16 mouse cellular contexts compared by ENCODE assay signal in genomic region chr11:113711061-113711460, GRCm38 (mm10). TPM values are rescaled to one million over a fixed set of nuclear protein-coding genes. Genes with fewer than 3 reads are reported as not detected.
DNase-seq lines count a peak whose midpoint lies in the region; ATAC-seq and TF ChIP-seq lines count a peak whose summit lies in the region.
"Had no signal": no experiment of that assay in that cellular context is flagged by ENCODE, and none has a peak within 500 bp of the region (broad histone marks: within the 10 kb centered on the region; RNA-seq: fewer than 3 reads in every experiment).

No protein-coding gene starts in this region.

- peak overlapping the region; percentile 91 for H3K27ac ChIP-seq in hindbrain, embryonic 10.5 days
- no peak overlapping the region for H3K27ac ChIP-seq in hindbrain, embryonic 14.5 days
- H3K27ac ChIP-seq in lung, postnatal 0 days (ENCODE audit: low read length), result peak overlapping the region; percentile 70; the same call in 1 of the 2 replicates
- H3K27ac ChIP-seq in ES-E14 (ENCODE audit: insufficient read depth, low read depth, low read length, poor library complexity, severe bottlenecking), result peak overlapping the region; percentile 99
- peak overlapping the region; percentile 80 for H3K27ac ChIP-seq in limb, embryonic 10.5 days
- H3K27ac ChIP-seq: liver, embryonic 13.5 days had no signal

- no peak for TF ChIP-seq EP300 in lung, postnatal 0 days (IDR thresholded peaks at IDR 0.05)

- no peak overlapping the region for H3K4me2 ChIP-seq in hindbrain, embryonic 14.5 days (replicated peaks)
- H3K4me2 ChIP-seq in lung, postnatal 0 days (replicated peaks; ENCODE audit: low read depth, low read length), result no peak overlapping the region
- H3K4me2 ChIP-seq: liver, embryonic 13.5 days had no signal

- peaks cover 50% of the 10 kb centered on the region for H3K4me1 ChIP-seq in hindbrain, embryonic 10.5 days (replicated peaks)
- H3K4me1 ChIP-seq in hindbrain, embryonic 14.5 days (replicated peaks; ENCODE audit: control insufficient read depth, insufficient read depth, low read length), result peaks cover 15% of the 10 kb centered on the region
- H3K4me1 ChIP-seq in lung, postnatal 0 days (ENCODE audit: insufficient read depth, low read depth, low read length), result peaks cover 8% of the 10 kb centered on the region; the same call in 1 of the 2 replicates
- H3K4me1 ChIP-seq in ES-E14 (ENCODE audit: control insufficient read depth in 2 of 2, insufficient read depth in 2 of 2, low read length in 2 of 2, poor library complexity in 1 of 2), result peaks cover 5 to 23% of the 10 kb centered on the region in 2 experiments; a peak in 3 of 4 replicates
- peaks cover 36% of the 10 kb centered on the region for H3K4me1 ChIP-seq in limb, embryonic 10.5 days

- peaks cover 13% of the 10 kb centered on the region for H3K36me3 ChIP-seq in hindbrain, embryonic 10.5 days
- H3K36me3 ChIP-seq in hindbrain, embryonic 14.5 days (replicated peaks; ENCODE audit: control insufficient read depth, insufficient read depth), result no peaks in the 10 kb centered on the region
- no peaks in the 10 kb centered on the region for H3K36me3 ChIP-seq in lung, postnatal 0 days (ENCODE audit: insufficient read depth, low read length)
- H3K36me3 ChIP-seq in ES-E14 (ENCODE audit: control insufficient read depth, insufficient read depth, low read length, poor library complexity, severe bottlenecking), result no peaks in the 10 kb centered on the region; the same call in 1 of the 2 replicates
- H3K36me3 ChIP-seq in limb, embryonic 10.5 days, result peaks cover 13% of the 10 kb centered on the region
- H3K36me3 ChIP-seq: liver, embryonic 13.5 days had no signal

- DNase-seq in hindbrain, embryonic 10.5 days (ENCODE audit: low spot score), result no peak
- DNase-seq in hindbrain, embryonic 14.5 days (ENCODE audit: low spot score), result no peak
- DNase-seq in lung, postnatal 0 days (ENCODE audit: low spot score), result no peak
- no peak for DNase-seq in lung, adult 18-20 months
- DNase-seq in ES-E14 (ENCODE audit: low read depth, low spot score), result no peak
- no peak for DNase-seq in limb, embryonic 10.5 days (ENCODE audit: low spot score)
- no peak for DNase-seq in right cerebral cortex, postnatal 36 days (ENCODE audit: low spot score in 2 of 2)
- no peak for DNase-seq in kidney, adult 11 months
- DNase-seq: cerebellum, postnatal 14 days; liver, embryonic 13.5 days; lung, postnatal 36 days had no signal

- peak overlapping the region; percentile 30; the same call in 1 of the 2 replicates for H3K4me3 ChIP-seq in hindbrain, embryonic 10.5 days
- H3K4me3 ChIP-seq in hindbrain, embryonic 14.5 days (replicated peaks; ENCODE audit: low read length), result no peak overlapping the region
- H3K4me3 ChIP-seq in lung, postnatal 0 days (ENCODE audit: low read depth, low read length), result no peak overlapping the region
- H3K4me3 ChIP-seq in ES-E14 (ENCODE audit: insufficient read depth in 1 of 2, low read depth in 1 of 2, low read length in 2 of 2, poor library complexity in 1 of 2, severe bottlenecking in 1 of 2), result peak overlapping the region in 1 of 2 experiments; percentile 50; a peak in 2 of 4 replicates
- H3K4me3 ChIP-seq in limb, embryonic 10.5 days, result 0 out of 2 replicates have a peak overlapping the region, but pooled peaks have one; percentile 18
- H3K4me3 ChIP-seq: liver, embryonic 13.5 days had no signal

- in situ Hi-C loops in ES-E14 (cut with MboI; ENCODE audit: low sequenced_read_pairs in 2 of 2, unreplicated experiment in 2 of 2), result no loop called here

- no peak for ATAC-seq in hindbrain, embryonic 14.5 days (ENCODE audit: low FRiP score)
- no peak for ATAC-seq in lung, postnatal 0 days
- ATAC-seq: inflammation-experienced regulatory T-cells, adult 6 months had no signal

- H3K9me3 ChIP-seq in hindbrain, embryonic 10.5 days, result no peaks in the 10 kb centered on the region
- no peaks in the 10 kb centered on the region for H3K9me3 ChIP-seq in hindbrain, embryonic 14.5 days (ENCODE audit: control insufficient read depth, low read length)
- H3K9me3 ChIP-seq in lung, postnatal 0 days (ENCODE audit: low read length), result no peaks in the 10 kb centered on the region
- no peaks in the 10 kb centered on the region for H3K9me3 ChIP-seq in ES-E14 (ENCODE audit: control insufficient read depth, insufficient read depth, low read depth, low read length)
- H3K9me3 ChIP-seq in limb, embryonic 10.5 days (replicated peaks), result no peaks in the 10 kb centered on the region
- H3K9me3 ChIP-seq: liver, embryonic 13.5 days had no signal

- no peak for TF ChIP-seq CTCF in lung, postnatal 0 days (IDR thresholded peaks at IDR 0.05)

- H3K27me3 ChIP-seq in hindbrain, embryonic 10.5 days (ENCODE audit: insufficient read depth, poor library complexity, severe bottlenecking), result peaks cover 61% of the 10 kb centered on the region
- 0 out of 2 replicates have a peak, but pooled peaks cover 7% of the 10 kb centered on the region for H3K27me3 ChIP-seq in hindbrain, embryonic 14.5 days (ENCODE audit: control insufficient read depth, insufficient read depth, low read length)
- H3K27me3 ChIP-seq in lung, postnatal 0 days (replicated peaks; ENCODE audit: insufficient read depth, low read length), result no peaks in the 10 kb centered on the region
- peaks cover 21% of the 10 kb centered on the region for H3K27me3 ChIP-seq in limb, embryonic 10.5 days (ENCODE audit: low read depth, poor library complexity, severe bottlenecking)

- WGBS in hindbrain, embryonic 10.5 days, result 21% methylated on average over 1 of the region's 1 CpGs
- WGBS in hindbrain, embryonic 14.5 days, result 36% methylated on average over 1 of the region's 1 CpGs
- 89% methylated on average over 1 of the region's 1 CpGs for WGBS in lung, postnatal 0 days
- 68% methylated on average over 1 of the region's 1 CpGs for WGBS in limb, embryonic 10.5 days

- H3K9ac ChIP-seq in hindbrain, embryonic 14.5 days, result no peak overlapping the region
- 0 out of 2 replicates have a peak overlapping the region, but pooled peaks have one; percentile 24 for H3K9ac ChIP-seq in lung, postnatal 0 days (replicated peaks; ENCODE audit: low read depth)
- H3K9ac ChIP-seq in ES-E14 (ENCODE audit: insufficient read depth, low read depth, low read length, poor library complexity, severe bottlenecking), result peak overlapping the region; percentile 67
- H3K9ac ChIP-seq: liver, embryonic 13.5 days had no signal

TF ChIP-seq in ES-E14, 5 proteins besides CTCF, POLR2A, EP300 and RAD21:
- no peak for TF ChIP-seq ZNF384 (IDR thresholded peaks at IDR 0.05; ENCODE audit: low read depth, low read length)
- TF ChIP-seq CHD2 (IDR thresholded peaks at IDR 0.05; ENCODE audit: low read depth, low read length), result no peak
- no peak for TF ChIP-seq HCFC1 (IDR thresholded peaks at IDR 0.05; ENCODE audit: borderline replicate concordance, insufficient read depth, low read length)
- TF ChIP-seq MAFK (IDR thresholded peaks at IDR 0.05; ENCODE audit: insufficient read depth, low read depth, low read length), result no peak
- TF ChIP-seq ZC3H11A (IDR thresholded peaks at IDR 0.05; ENCODE audit: borderline replicate concordance, low read depth, low read length), result no peak

RNA-seq across cellular contexts. Expression of gene Cpsf4l, which starts 1.2 kb away (rescaled TPM):
- 0.47 and 1.1 TPM in 2 replicates for polyA plus RNA-seq in hindbrain, embryonic 10.5 days (2016; fragmentation: Nextera tagmentation; extraction: Ambion mirVana)
- polyA plus RNA-seq in hindbrain, embryonic 14.5 days (2014; fragmentation: Nextera tagmentation; extraction: Ambion mirVana), result 0.27 and 0.54 TPM in 2 replicates
- polyA plus RNA-seq in lung, postnatal 0 days (2015; fragmentation: Nextera tagmentation; extraction: Ambion mirVana), result 0.17 and 0.25 TPM in 2 replicates
- total RNA-seq in ES-E14 (2012; rRNA removed), result 19.6 and 35.0 TPM in 2 replicates
- 0.67 and 0.90 TPM in 2 replicates for polyA plus RNA-seq in limb, embryonic 10.5 days (2016; fragmentation: Nextera tagmentation; extraction: Ambion mirVana)
- total RNA-seq: granulocyte monocyte progenitor cell, adult 5-6 weeks; layer of hippocampus, postnatal 14 days; monocyte, adult 5-6 weeks had no signal
- polyA plus RNA-seq: C2C12; inflammation-experienced regulatory T-cells, adult 6 months; liver, embryonic 13.5 days had no signal

RNA-seq across cellular contexts. Expression of gene D11Wsu47e, which starts 26.8 kb away (rescaled TPM):
- 25.8 and 27.3 TPM in 2 replicates for polyA plus RNA-seq in hindbrain, embryonic 10.5 days (2016; fragmentation: Nextera tagmentation; extraction: Ambion mirVana)
- polyA plus RNA-seq in hindbrain, embryonic 14.5 days (2014; fragmentation: Nextera tagmentation; extraction: Ambion mirVana), result 22.2 and 24.2 TPM in 2 replicates
- 10.3 and 11.9 TPM in 2 replicates for polyA plus RNA-seq in lung, postnatal 0 days (2015; fragmentation: Nextera tagmentation; extraction: Ambion mirVana)
- 33.1 and 38.5 TPM in 2 replicates for total RNA-seq in ES-E14 (2012; rRNA removed)
- 26.7 and 28.4 TPM in 2 replicates for polyA plus RNA-seq in limb, embryonic 10.5 days (2016; fragmentation: Nextera tagmentation; extraction: Ambion mirVana)

RNA-seq across cellular contexts. Expression of gene Fam104a, which starts 27.1 kb away (rescaled TPM):
- 58.8 TPM in 2 replicates for polyA plus RNA-seq in hindbrain, embryonic 10.5 days (2016; fragmentation: Nextera tagmentation; extraction: Ambion mirVana)
- 42.3 and 43.7 TPM in 2 replicates for polyA plus RNA-seq in hindbrain, embryonic 14.5 days (2014; fragmentation: Nextera tagmentation; extraction: Ambion mirVana)
- 41.3 and 44.1 TPM in 2 replicates for polyA plus RNA-seq in lung, postnatal 0 days (2015; fragmentation: Nextera tagmentation; extraction: Ambion mirVana)
- 13.8 and 18.0 TPM in 2 replicates for total RNA-seq in ES-E14 (2012; rRNA removed)
- 55.0 and 55.4 TPM in 2 replicates for polyA plus RNA-seq in limb, embryonic 10.5 days (2016; fragmentation: Nextera tagmentation; extraction: Ambion mirVana)

RNA-seq across cellular contexts. Expression of gene Cdc42ep4, which starts 40.6 kb away (rescaled TPM):
- 114 and 120 TPM in 2 replicates for polyA plus RNA-seq in hindbrain, embryonic 10.5 days (2016; fragmentation: Nextera tagmentation; extraction: Ambion mirVana)
- polyA plus RNA-seq in hindbrain, embryonic 14.5 days (2014; fragmentation: Nextera tagmentation; extraction: Ambion mirVana), result 42.0 and 43.8 TPM in 2 replicates
- polyA plus RNA-seq in lung, postnatal 0 days (2015; fragmentation: Nextera tagmentation; extraction: Ambion mirVana), result 92.8 and 116 TPM in 2 replicates
- total RNA-seq in ES-E14 (2012; rRNA removed), result 17.8 and 20.7 TPM in 2 replicates
- polyA plus RNA-seq in limb, embryonic 10.5 days (2016; fragmentation: Nextera tagmentation; extraction: Ambion mirVana), result 111 and 130 TPM in 2 replicates

Comparison
In these comparisons a context has a peak if more than half of its experiments do, and no peak if none do; other contexts are left out.
1. H3K4me3 ChIP-seq: peak in hindbrain, embryonic 10.5 days (single experiment) and limb, embryonic 10.5 days (single experiment); none in hindbrain, embryonic 14.5 days (single experiment) and lung, postnatal 0 days (single experiment).